Mouse (Mus musculus) MEL (cell line): ENCODE data around the gene Cep152. TPM values are rescaled to one million over a fixed set of nuclear protein-coding genes. Genes with fewer than 3 reads are reported as not detected.

ENCODE experiments used
- DNase-seq: peaks from one replicate; pipeline ENCODE4 v3.0.0; 2011; ENCODE audit warnings: low read depth, low spot score
- H3K27ac ChIP-seq: 2 replicates; pipeline ENCODE4 v1.5.1; 2012; ENCODE audit warnings: low read depth, mild to moderate bottlenecking, control low read depth, low read length, moderate library complexity; ENCODE audit not compliant: control insufficient read depth
- H3K27me3 ChIP-seq, 2 experiments: fragments of 150-350 bp in 1 of 2; sonication (generic) in 1 of 2; 2 replicates each; pipeline ENCODE4 v1.6.1; 2012; ENCODE audit warnings: low read length in 2 of 2, mild to moderate bottlenecking in 2 of 2, improper control_type of control experiment in 1 of 2, moderate library complexity in 1 of 2; ENCODE audit not compliant: insufficient read depth in 2 of 2, control insufficient read depth in 1 of 2
- H3K36me3 ChIP-seq, 2 experiments: 2 replicates each; pipeline ENCODE4 v1.6.1; 2012 to 2014; ENCODE audit warnings: low read length in 2 of 2, improper control_type of control experiment in 1 of 2, inconsistent platforms in 1 of 2, mild to moderate bottlenecking in 1 of 2; ENCODE audit not compliant: insufficient read depth in 2 of 2, control insufficient read depth in 1 of 2
- H3K4me1 ChIP-seq, 2 experiments: fragments of 150-350 bp in 1 of 2; sonication (generic) in 1 of 2; 2 replicates each; pipeline ENCODE4 v1.6.1; 2012; ENCODE audit warnings: low read length in 2 of 2, improper control_type of control experiment in 1 of 2, mild to moderate bottlenecking in 1 of 2; ENCODE audit not compliant: insufficient read depth in 2 of 2, control insufficient read depth in 1 of 2
- H3K4me3 ChIP-seq, 2 experiments: fragments of 150-350 bp in 1 of 2; sonication (generic) in 1 of 2; 2 replicates each; pipeline ENCODE4 v1.5.1; 2012; ENCODE audit warnings: low read depth in 2 of 2, low read length in 2 of 2, mild to moderate bottlenecking in 2 of 2, moderate library complexity in 2 of 2, control low read depth in 1 of 2, improper control_type of control experiment in 1 of 2; ENCODE audit not compliant: control insufficient read depth in 1 of 2, insufficient read depth in 1 of 2
- H3K79me2 ChIP-seq: 2 replicates; pipeline ENCODE4 v1.6.1; 2012; ENCODE audit warnings: mild to moderate bottlenecking, low read length, moderate library complexity; ENCODE audit not compliant: control insufficient read depth, poor library complexity, insufficient read depth
- H3K9ac ChIP-seq: 2 replicates; pipeline ENCODE4 v1.6.1; 2012; ENCODE audit warnings: low read depth, mild to moderate bottlenecking, control low read depth, low read length, moderate library complexity; ENCODE audit not compliant: control insufficient read depth, poor library complexity, severe bottlenecking
- H3K9me3 ChIP-seq: fragments of 150-350 bp; sonication (generic); replicated peaks from 2 replicates; pipeline ENCODE4 v1.6.1; 2012; ENCODE audit warnings: mild to moderate bottlenecking, low read length, improper control_type of control experiment, moderate library complexity; ENCODE audit not compliant: insufficient read depth
- EP300 ChIP-seq, 2 experiments: IDR thresholded peaks; 2 replicates each; pipeline ENCODE4 v1.6.1; 2011; ENCODE audit warnings: improper control_type of control experiment in 2 of 2, low read length in 2 of 2, low read depth in 1 of 2, mild to moderate bottlenecking in 1 of 2
- ETS1 ChIP-seq: IDR thresholded peaks from 2 replicates; pipeline ENCODE4 v1.6.1; 2012; ENCODE audit warnings: low read depth, mild to moderate bottlenecking, inconsistent platforms, low read length, improper control_type of control experiment, moderate library complexity
- GABPA ChIP-seq: IDR thresholded peaks from 2 replicates; pipeline ENCODE4 v1.6.1; 2012; ENCODE audit warnings: low read depth, mild to moderate bottlenecking, inconsistent platforms, low read length, improper control_type of control experiment, moderate library complexity
- GATA1 ChIP-seq: IDR thresholded peaks from 2 replicates; pipeline ENCODE4 v1.6.1; 2011; ENCODE audit warnings: low read depth, low read length, improper control_type of control experiment
- MAX ChIP-seq: IDR thresholded peaks from 2 replicates; pipeline ENCODE4 v1.6.1; 2011; ENCODE audit warnings: low read length, improper control_type of control experiment
- MAZ ChIP-seq: IDR thresholded peaks from 2 replicates; pipeline ENCODE4 v1.6.1; 2012; ENCODE audit warnings: low read depth, mild to moderate bottlenecking, inconsistent platforms, low read length, improper control_type of control experiment
- MXI1 ChIP-seq: IDR thresholded peaks from 2 replicates; pipeline ENCODE4 v1.6.1; 2011; ENCODE audit warnings: mild to moderate bottlenecking, low read depth, low read length, improper control_type of control experiment
- MYC ChIP-seq: IDR thresholded peaks from 2 replicates; pipeline ENCODE4 v1.6.1; 2011; ENCODE audit warnings: low read depth, mild to moderate bottlenecking, low read length, improper control_type of control experiment, moderate library complexity
- NELFE ChIP-seq: IDR thresholded peaks from 2 replicates; pipeline ENCODE4 v1.6.1; 2011; ENCODE audit warnings: low read depth, low read length, improper control_type of control experiment
- NRF1 ChIP-seq: IDR thresholded peaks from 2 replicates; pipeline ENCODE4 v1.6.1; 2014; ENCODE audit warnings: low read depth, mild to moderate bottlenecking, inconsistent platforms, low read length, improper control_type of control experiment, moderate library complexity; ENCODE audit not compliant: poor library complexity, insufficient read depth, severe bottlenecking
- POLR2AphosphoS2 ChIP-seq: IDR thresholded peaks from 2 replicates; pipeline ENCODE4 v1.6.1; 2011; ENCODE audit warnings: low read length, improper control_type of control experiment
- POLR2AphosphoS5 ChIP-seq: IDR thresholded peaks from 2 replicates; pipeline ENCODE4 v1.6.1; 2012; ENCODE audit warnings: low read depth, borderline replicate concordance, mild to moderate bottlenecking, inconsistent platforms, low read length, moderate library complexity, mixed read lengths
- RCOR1 ChIP-seq: IDR thresholded peaks from 2 replicates; pipeline ENCODE4 v1.6.1; 2012; ENCODE audit warnings: low read depth, mild to moderate bottlenecking, inconsistent platforms, low read length, improper control_type of control experiment
- SIN3A ChIP-seq: IDR thresholded peaks from 2 replicates; pipeline ENCODE4 v1.6.1; 2012; ENCODE audit warnings: low read length, improper control_type of control experiment, inconsistent platforms
- SMC3 ChIP-seq: IDR thresholded peaks from 2 replicates; pipeline ENCODE4 v1.6.1; 2011; ENCODE audit warnings: low read depth, low read length, improper control_type of control experiment
- TBP ChIP-seq: IDR thresholded peaks from 2 replicates; pipeline ENCODE4 v1.8.0; 2011; ENCODE audit warnings: low read depth, low read length, improper control_type of control experiment
- UBTF ChIP-seq: IDR thresholded peaks from 2 replicates; pipeline ENCODE4 v1.6.1; 2012; ENCODE audit warnings: low read depth, mild to moderate bottlenecking, inconsistent platforms, low read length, improper control_type of control experiment, moderate library complexity, borderline replicate concordance; ENCODE audit not compliant: insufficient read depth
- USF2 ChIP-seq, 2 experiments: IDR thresholded peaks; 2 replicates each; pipeline ENCODE4 v1.6.1; 2011 to 2012; ENCODE audit warnings: improper control_type of control experiment in 2 of 2, low read length in 2 of 2, borderline replicate concordance in 1 of 2, inconsistent platforms in 1 of 2, low read depth in 1 of 2, mild to moderate bottlenecking in 1 of 2; ENCODE audit not compliant: insufficient read depth in 1 of 2
- ZKSCAN1 ChIP-seq: IDR thresholded peaks from 2 replicates; pipeline ENCODE4 v1.6.1; 2012; ENCODE audit warnings: low read depth, mild to moderate bottlenecking, inconsistent platforms, low read length, improper control_type of control experiment, moderate library complexity
- ZMIZ1 ChIP-seq: IDR thresholded peaks from 2 replicates; pipeline ENCODE4 v1.6.1; 2012; ENCODE audit warnings: low read depth, mild to moderate bottlenecking, inconsistent platforms, low read length, improper control_type of control experiment, moderate library complexity
- ZNF384 ChIP-seq: IDR thresholded peaks from 2 replicates; pipeline ENCODE4 v1.6.1; 2012; ENCODE audit warnings: low read depth, mild to moderate bottlenecking, inconsistent platforms, low read length, improper control_type of control experiment
- polyA plus RNA-seq, 2 experiments: library from polyadenylated mRNA; stranded (reverse) in 1 of 2; unstranded in 1 of 2; fragments of >175 nt in 1 of 2; fragments of >200 nt in 1 of 2; gene quantifications; 2 replicates each; pipeline versions ENCODE4 v1.2.1 to v1.2.4; 2012; ENCODE audit warnings: low replicate concordance in 2 of 2, low read depth in 1 of 2; ENCODE audit not compliant: insufficient read length in 2 of 2, insufficient read depth in 1 of 2, missing spikeins in 1 of 2
- total RNA-seq: library from RNA; depleted of rRNA; stranded (reverse); fragments of 300-350 nt; gene quantifications from 2 replicates; pipeline ENCODE4 v1.2.3, GENCODE M21; 2012

Gene Cep152
- total and polyA plus RNA-seq, 3 experiments = 13.9 to 14.1 TPM; not detected in 1

- peaks cover 9 to 15% of the 10 kb centered on the region in 2 experiments for H3K36me3 ChIP-seq
- peak overlapping the region; percentile 80 for H3K27ac ChIP-seq
- DNase-seq = peak; percentile 75
- H3K79me2 ChIP-seq = peaks cover 29% of the 10 kb centered on the region
- no peaks in the 10 kb centered on the region for H3K9me3 ChIP-seq
- peaks cover 0 to 12% of the 10 kb centered on the region in 2 experiments; a peak in 2 of 4 replicates for H3K4me1 ChIP-seq
- peak overlapping the region; percentile 87 to 90 for H3K4me3 ChIP-seq
- H3K27me3 ChIP-seq = no peaks in the 10 kb centered on the region
- peak overlapping the region; percentile 87 for H3K9ac ChIP-seq
- TF ChIP-seq ETS1 (0 out of 2 replicates have a peak, but pooled peaks have one; percentile 24), USF2 (IDR thresholded peaks at IDR 0.05; ENCODE audit: borderline replicate concordance in 1 of 2, insufficient read depth in 1 of 2, low read depth in 1 of 2, low read length in 2 of 2) (no peak), MAZ (no peak), GABPA (no peak), ZNF384 (no peak), MAX (peak; percentile 61), GATA1 (no peak), MXI1 (peak; percentile 87), NRF1 (no peak), POLR2AphosphoS5 (no peak; the same call in 1 of the 2 replicates), RCOR1 (no peak), NELFE (no peak; the same call in 1 of the 2 replicates), POLR2AphosphoS2 (no peak), SMC3 (no peak), EP300 (IDR thresholded peaks at IDR 0.05; ENCODE audit: low read depth in 1 of 2, low read length in 2 of 2) (no peak), UBTF (no peak), ZKSCAN1 (no peak), ZMIZ1 (no peak), TBP (peak; percentile 31; the same call in 1 of the 2 replicates), SIN3A (peak; percentile 60), MYC (peak; percentile 79)
Observed at GRCm38 (mm10) chr2:125624127-125624685, 707 bp downstream of the Cep152 start.
